Mouse (Mus musculus): ENCODE results near the gene Card10. TPM values are rescaled to one million over a fixed set of nuclear protein-coding genes. Genes with fewer than 3 reads are reported as not detected.
"Not testable (repeated sequence)": the region's sequence is repeated elsewhere in the genome, so short reads cannot be mapped to it uniquely, and the experiment has no call there.

The Card10 gene
- 1 to 10 TPM; 3.4 to 6.0 (median 4.4) TPM for total RNA-seq (2022)

- peak in 1 of 2 experiments; percentile 46 for DNase-seq (ENCODE audit: low spot score in 2 of 2)
Measured at GRCm38 (mm10) chr15:78802776-78803391, at the start of gene Card10. Card10 (minus strand) TSS chr15:78803042.

- peak; percentile 83 to 87 for DNase-seq (ENCODE audit: low spot score in 2 of 2)
Measured at GRCm38 (mm10) chr15:78851505-78852153, 48.8 kb upstream of the Card10 start.

GRCm38 (mm10) chr15:78850944-78851343 is 48.1 kb upstream of the Card10 start:
- DNase-seq (ENCODE audit: low spot score in 2 of 2), result no peak

- no peak for DNase-seq (ENCODE audit: low spot score in 2 of 2)
Measured at GRCm38 (mm10) chr15:78850059-78850824, 47.4 kb upstream of the Card10 start.

GRCm38 (mm10) chr15:78849485-78849884 is 46.6 kb upstream of the Card10 start:
- no peak for DNase-seq (ENCODE audit: low spot score in 2 of 2)

GRCm38 (mm10) chr15:78848467-78848866 is 45.6 kb upstream of the Card10 start:
- DNase-seq (ENCODE audit: low spot score in 2 of 2), result peak; percentile 74 to 80

- not testable (repeated sequence) for DNase-seq (ENCODE audit: low spot score in 2 of 2)
Measured at GRCm38 (mm10) chr15:78846805-78847204, 44.0 kb upstream of the Card10 start.

- DNase-seq (ENCODE audit: low spot score in 2 of 2), result no peak
Measured at GRCm38 (mm10) chr15:78846352-78846751, 43.5 kb upstream of the Card10 start.

GRCm38 (mm10) chr15:78845867-78846266 is 43.0 kb upstream of the Card10 start:
- no peak for DNase-seq (ENCODE audit: low spot score in 2 of 2)

- DNase-seq (ENCODE audit: low spot score in 2 of 2), result no peak
Measured at GRCm38 (mm10) chr15:78845321-78845720, 42.5 kb upstream of the Card10 start.

- peak; percentile 51 to 63 for DNase-seq (ENCODE audit: low spot score in 2 of 2)
Measured at GRCm38 (mm10) chr15:78844791-78845190, 41.9 kb upstream of the Card10 start.

GRCm38 (mm10) chr15:78843581-78844469 is 41.0 kb upstream of the Card10 start:
- DNase-seq (ENCODE audit: low spot score in 2 of 2), result no peak

- DNase-seq (ENCODE audit: low spot score in 2 of 2), result peak in 1 of 2 experiments; percentile 58
Measured at GRCm38 (mm10) chr15:78842371-78843163, 39.7 kb upstream of the Card10 start, which contains the start of gene Cdc42ep1. Cdc42ep1 (plus strand) TSS chr15:78842624.

- DNase-seq (ENCODE audit: low spot score in 2 of 2), result no peak
Measured at GRCm38 (mm10) chr15:78841161-78841790, 38.4 kb upstream of the Card10 start.

GRCm38 (mm10) chr15:78840751-78841150 is 37.9 kb upstream of the Card10 start:
- no peak for DNase-seq (ENCODE audit: low spot score in 2 of 2)

- no peak for DNase-seq (ENCODE audit: low spot score in 2 of 2)
Measured at GRCm38 (mm10) chr15:78840241-78840640, 37.4 kb upstream of the Card10 start.

GRCm38 (mm10) chr15:78839744-78840143 is 36.9 kb upstream of the Card10 start:
- DNase-seq (ENCODE audit: low spot score in 2 of 2), result no peak

- peak in 1 of 2 experiments; percentile 41 for DNase-seq (ENCODE audit: low spot score in 2 of 2)
Measured at GRCm38 (mm10) chr15:78836086-78836621, 33.3 kb upstream of the Card10 start.
